Mouse (Mus musculus) forebrain, embryonic 12.5 days (tissue): Measurements from ENCODE around the gene Tceal6. TPM values are rescaled to one million over a fixed set of nuclear protein-coding genes. Genes with fewer than 3 reads are reported as not detected.
"Not testable (repeated sequence)": the region's sequence is repeated elsewhere in the genome, so short reads cannot be mapped to it uniquely, and the experiment has no call there.

ENCODE experiments used
- ATAC-seq: fragments of 200-750 bp; cut with Nextera tagmentation; 2 replicates; pipeline ENCODE4 v1.8.0; 2017; ENCODE audit warnings: moderate TSS enrichment; ENCODE audit not compliant: low FRiP score
- H3K27ac ChIP-seq: fragments of 300-500 bp; sonication (generic); 2 replicates; pipeline ENCODE4 v1.5.1; 2016; ENCODE audit warnings: mild to moderate bottlenecking
- H3K27me3 ChIP-seq: fragments of 300-500 bp; sonication (generic); 2 replicates; pipeline ENCODE4 v1.6.1; 2016; ENCODE audit warnings: mild to moderate bottlenecking
- H3K36me3 ChIP-seq: fragments of 300-500 bp; sonication (generic); replicated peaks from 2 replicates; pipeline ENCODE4 v1.6.1; 2016; ENCODE audit warnings: mild to moderate bottlenecking
- H3K4me1 ChIP-seq: fragments of 300-500 bp; sonication (generic); 2 replicates; pipeline ENCODE4 v1.6.1; 2016
- H3K4me2 ChIP-seq: fragments of 300-500 bp; sonication (generic); 2 replicates; pipeline ENCODE4 v1.6.1; 2016; ENCODE audit warnings: mild to moderate bottlenecking, moderate library complexity
- H3K4me3 ChIP-seq: fragments of 300-500 bp; sonication (generic); replicated peaks from 2 replicates; pipeline ENCODE4 v1.5.1; 2016; ENCODE audit warnings: mild to moderate bottlenecking
- H3K9ac ChIP-seq: fragments of 300-500 bp; sonication (generic); 2 replicates; pipeline ENCODE4 v1.6.1; 2016; ENCODE audit warnings: mild to moderate bottlenecking
- H3K9me3 ChIP-seq: fragments of 300-500 bp; sonication (generic); 2 replicates; pipeline ENCODE4 v1.6.1; 2016
- WGBS: fragments of 180-500 bp; shearing (Covaris S2); methylation state at CpG from one replicate; pipeline ENCODE4 v1.1.7; 2016; 5-methylcytosine and 5-hydroxymethylcytosine counted together
- polyA plus RNA-seq: library from polyadenylated mRNA; unstranded; fragments of >200 nt; fragmentation: Nextera tagmentation; extraction: Ambion mirVana; gene quantifications from 2 replicates; pipeline ENCODE4 v1.2.1, GENCODE M21; 2016

Tceal6 gene
- polyA plus RNA-seq = 7.4 and 7.9 TPM in 2 replicates

- Histone ChIP-seq H3K27ac (no peak within 1 kb of the TSS), H3K36me3 (no peaks in the 10 kb centered on the region), H3K27me3 (peaks cover 15% of the 10 kb centered on the region; the same call in 1 of the 2 replicates), H3K4me2 (peak within 1 kb of the TSS; percentile 60), H3K9ac (peak within 1 kb of the TSS; percentile 40), H3K4me3 (peak within 1 kb of the TSS; percentile 43), H3K4me1 (no peaks in the 10 kb centered on the region), H3K9me3 (no peaks in the 10 kb centered on the region)
- WGBS = 13% methylated on average over 10 of the region's 13 CpGs
- peak; percentile 92 for ATAC-seq
Measured at GRCm38 (mm10) chrX:135210436-135211221, at the start of gene Tceal6. Gene Tceal6 (minus strand): TSS chrX:135210687.

DNA sequence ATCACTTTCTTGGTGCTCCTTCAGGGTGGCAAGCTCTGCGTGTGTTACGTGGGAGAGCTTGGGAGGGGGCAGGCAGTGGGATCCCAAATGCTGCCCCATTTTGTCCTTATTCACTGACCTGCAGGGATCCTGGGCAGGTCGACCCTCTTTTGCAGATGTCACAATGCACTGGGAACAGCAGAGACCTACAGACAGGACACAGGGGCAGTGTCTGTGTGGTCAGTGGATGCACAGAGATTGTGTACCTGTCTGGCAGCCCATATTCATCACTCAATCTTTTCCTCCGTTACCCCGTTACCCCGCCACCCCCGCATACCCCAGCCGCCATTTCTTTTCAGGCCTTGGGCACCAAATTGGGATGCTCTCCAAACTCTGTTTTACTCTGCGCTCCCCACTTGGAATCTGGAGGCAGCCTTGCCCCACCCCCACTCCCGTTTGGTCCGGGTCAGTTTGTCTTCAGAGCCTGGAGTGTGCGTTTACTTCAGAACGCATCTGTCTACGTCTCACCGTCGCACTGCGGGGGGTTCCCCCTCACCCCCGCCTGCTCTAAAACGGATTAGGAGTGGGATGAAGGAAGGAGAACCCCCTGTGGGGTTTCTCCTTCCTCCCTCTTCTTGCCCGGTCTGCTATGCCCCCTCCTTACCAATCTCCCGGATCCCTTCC is 583 bp downstream of the Tceal6 start:
- peak; percentile 78 for ATAC-seq
- not testable (repeated sequence) for H3K27ac ChIP-seq, H3K9me3 ChIP-seq, H3K36me3 ChIP-seq, H3K4me1 ChIP-seq
- WGBS = 27% methylated on average over 20 of the region's 21 CpGs
- H3K4me2 ChIP-seq = peak overlapping the region; percentile 60
- H3K27me3 ChIP-seq = peaks cover 15% of the 10 kb centered on the region; the same call in 1 of the 2 replicates
- H3K4me3 ChIP-seq = peak overlapping the region; percentile 43
- H3K9ac ChIP-seq = peak overlapping the region; percentile 40

- not testable (repeated sequence) for ATAC-seq, H3K4me2 ChIP-seq
- WGBS = no CpG with 5 or more reads among the region's 6 CpGs
Measured at GRCm38 (mm10) chrX:135189924-135190323, 20.6 kb downstream of the Tceal6 start.

GRCm38 (mm10) chrX:135188661-135189060 is 21.8 kb downstream of the Tceal6 start:
- not testable (repeated sequence) for H3K36me3 ChIP-seq, H3K27ac ChIP-seq, H3K4me1 ChIP-seq, ATAC-seq, H3K4me3 ChIP-seq, H3K4me2 ChIP-seq, H3K27me3 ChIP-seq, H3K9me3 ChIP-seq, H3K9ac ChIP-seq
- WGBS = no CpG with 5 or more reads among the region's 3 CpGs

More at GRCm38 (mm10) chrX:135189924-135190323, 20.6 kb downstream of the Tceal6 start:
- not testable (repeated sequence) for H3K27me3 ChIP-seq, H3K4me3 ChIP-seq, H3K36me3 ChIP-seq, H3K27ac ChIP-seq, H3K9ac ChIP-seq, H3K4me1 ChIP-seq, H3K9me3 ChIP-seq

GRCm38 (mm10) chrX:135177532-135177931 is 33.0 kb downstream of the Tceal6 start, which contains the start of gene Gm15023:
Gene Gm15023 (minus strand): TSS chrX:135177632.
- not testable (repeated sequence) for H3K36me3 ChIP-seq, ATAC-seq, H3K9me3 ChIP-seq, H3K4me2 ChIP-seq, H3K27me3 ChIP-seq, H3K9ac ChIP-seq, H3K27ac ChIP-seq, H3K4me1 ChIP-seq, H3K4me3 ChIP-seq
- WGBS = 100% methylated on average over 4 of the region's 14 CpGs

Other genes with a start within 250 kb of the Tceal6 start
- gene Nxf2, start 245.9 kb downstream of the Tceal6 start, polyA plus RNA-seq = 0.28 and 0.62 TPM in 2 replicates
- gene Zmat1, start 201.5 kb downstream of the Tceal6 start, polyA plus RNA-seq = 6.3 and 6.7 TPM in 2 replicates
- gene Gm15023, start 33.1 kb downstream of the Tceal6 start, polyA plus RNA-seq = not detected in 2 replicates
- gene Pramel3, start 91.6 kb upstream of the Tceal6 start, polyA plus RNA-seq = not detected in 2 replicates
- not detected in 2 replicates for gene Gm5128, start 162.6 kb upstream of the Tceal6 start, polyA plus RNA-seq
- not detected in 2 replicates for gene Gm7903, start 223.1 kb upstream of the Tceal6 start, polyA plus RNA-seq